Mouse (Mus musculus): ENCODE measurements at regions not wholly inside any gene's neighbourhood (a gene's known extent, or its start where the extent isn't known, plus 50 kb on each side); places are given as distances from the start of the nearest gene placed in this dataset.

- DNase-seq, result no peak
Observed at GRCm38 (mm10) chr11:40624126-40624778, 70.8 kb downstream of the Mat2b start.

- DNase-seq, result no peak
Observed at GRCm38 (mm10) chr11:40620036-40620435, 75.0 kb downstream of the Mat2b start.

- DNase-seq, result no peak
Observed at GRCm38 (mm10) chr11:40603008-40603407, 92.0 kb downstream of the Mat2b start.

- no peak for DNase-seq
Observed at GRCm38 (mm10) chr11:40601572-40601909, 93.5 kb downstream of the Mat2b start.

GRCm38 (mm10) chr11:40600773-40601571, 94.0 kb downstream of the Mat2b start:
- no peak for DNase-seq

GRCm38 (mm10) chr11:40599956-40600772, 94.8 kb downstream of the Mat2b start:
- DNase-seq, result peak; percentile 18

GRCm38 (mm10) chr11:40596347-40596746, 98.7 kb downstream of the Mat2b start:
- DNase-seq, result no peak

- DNase-seq, result no peak
Observed at GRCm38 (mm10) chr11:40592056-40592455, 102.9 kb downstream of the Mat2b start.

GRCm38 (mm10) chr11:40573758-40574139, 121.3 kb downstream of the Mat2b start:
- no peak for DNase-seq

GRCm38 (mm10) chr11:40572953-40573757, 121.8 kb downstream of the Mat2b start:
- no peak for DNase-seq

GRCm38 (mm10) chr11:40562866-40563265, 132.1 kb downstream of the Mat2b start:
- DNase-seq, result no peak

GRCm38 (mm10) chr11:40561983-40562382, 133.0 kb downstream of the Mat2b start:
- DNase-seq, result no peak

- no peak for DNase-seq
Observed at GRCm38 (mm10) chr11:40561400-40561799, 133.6 kb downstream of the Mat2b start.

GRCm38 (mm10) chr11:40558486-40558885, 136.5 kb downstream of the Mat2b start:
- DNase-seq, result no peak

GRCm38 (mm10) chr11:40554867-40555794, 139.9 kb downstream of the Mat2b start:
- no peak for DNase-seq

GRCm38 (mm10) chr11:40552054-40552453, 142.9 kb downstream of the Mat2b start:
- no peak for DNase-seq

GRCm38 (mm10) chr11:40546596-40546995, 148.4 kb downstream of the Mat2b start:
- DNase-seq, result no peak

GRCm38 (mm10) chr11:40545537-40545936, 149.5 kb downstream of the Mat2b start:
- DNase-seq, result no peak

GRCm38 (mm10) chr11:40540229-40540628, 154.8 kb downstream of the Mat2b start:
- no peak for DNase-seq

GRCm38 (mm10) chr11:40539776-40540175, 155.2 kb downstream of the Mat2b start:
- no peak for DNase-seq

- no peak for DNase-seq
Observed at GRCm38 (mm10) chr11:40536236-40536765, 158.7 kb downstream of the Mat2b start.
